Mouse (Mus musculus) mature B cell (primary cell): ENCODE results near the gene Pde6b.

ENCODE experiments used
- in situ Hi-C: fragments of 300-500 bp; cut with MboI; formaldehyde crosslinking; loops from 2 replicates; pipeline ENCODE4 v1.14.3; 2019

Gene Pde6b

GRCm38 (mm10) chr5:108389744-108390143 is 1.6 kb downstream of the Pde6b start:
- in situ Hi-C loops: no loop called here

- in situ Hi-C loops: no loop called here
These were observed 15.3 kb downstream of the Pde6b start for GRCm38 (mm10) chr5:108403453-108403852.

GRCm38 (mm10) chr5:108405460-108405859 is 17.3 kb downstream of the Pde6b start:
- in situ Hi-C loops: no loop called here

- in situ Hi-C loops: no loop called here
These were observed 18.8 kb downstream of the Pde6b start for GRCm38 (mm10) chr5:108406977-108407376.

- in situ Hi-C loops: no loop called here
These were observed 26.5 kb downstream of the Pde6b start for GRCm38 (mm10) chr5:108414711-108415110.

GRCm38 (mm10) chr5:108422741-108423140 is 34.5 kb downstream of the Pde6b start:
- in situ Hi-C loops: no loop called here

GRCm38 (mm10) chr5:108423427-108423826 is 35.2 kb downstream of the Pde6b start:
- in situ Hi-C loops: no loop called here

GRCm38 (mm10) chr5:108427186-108427585 is 39.0 kb downstream of the Pde6b start:
- in situ Hi-C loops: no loop called here

GRCm38 (mm10) chr5:108431196-108431595 is 43.0 kb downstream of the Pde6b start:
- in situ Hi-C loops: no loop called here

GRCm38 (mm10) chr5:108433804-108434587 is 45.8 kb downstream of the Pde6b start, which contains the start of gene Atp5k:
Gene Atp5k, minus strand, starts transcription at chr5:108434448.
- in situ Hi-C loops: no loop called here

- in situ Hi-C loops: no loop called here
These were observed 47.9 kb downstream of the Pde6b start for GRCm38 (mm10) chr5:108436101-108436500.

GRCm38 (mm10) chr5:108446973-108447372 is 58.8 kb downstream of the Pde6b start:
- in situ Hi-C loops: no loop called here

GRCm38 (mm10) chr5:108447857-108448256 is 59.7 kb downstream of the Pde6b start:
- in situ Hi-C loops: no loop called here

- in situ Hi-C loops: no loop called here
These were observed 60.8 kb downstream of the Pde6b start, which contains the start of gene Mfsd7a for GRCm38 (mm10) chr5:108448785-108449668. Gene Mfsd7a, minus strand, starts transcription at chr5:108448891.

- in situ Hi-C loops: no loop called here
These were observed 62.8 kb downstream of the Pde6b start for GRCm38 (mm10) chr5:108450837-108451540.

- in situ Hi-C loops: no loop called here
These were observed 63.4 kb downstream of the Pde6b start for GRCm38 (mm10) chr5:108451611-108452010.

- in situ Hi-C loops: no loop called here
These were observed 64.2 kb downstream of the Pde6b start for GRCm38 (mm10) chr5:108452422-108452821.

- in situ Hi-C loops: no loop called here
These were observed 65.9 kb downstream of the Pde6b start for GRCm38 (mm10) chr5:108454094-108454493.

- in situ Hi-C loops: no loop called here
These were observed 70.5 kb downstream of the Pde6b start for GRCm38 (mm10) chr5:108458706-108459105.

GRCm38 (mm10) chr5:108460461-108460860 is 72.3 kb downstream of the Pde6b start:
- in situ Hi-C loops: no loop called here

- in situ Hi-C loops: no loop called here
These were observed 73.2 kb downstream of the Pde6b start, which contains the start of gene Pcgf3 for GRCm38 (mm10) chr5:108461082-108462065. Gene Pcgf3, plus strand, starts transcription at chr5:108461232.
